Mouse (Mus musculus): ENCODE data around the gene Gm47995.
"Not testable (repeated sequence)": the region's sequence is repeated elsewhere in the genome, so short reads cannot be mapped to it uniquely, and the experiment has no call there.

The Gm47995 gene

DNA sequence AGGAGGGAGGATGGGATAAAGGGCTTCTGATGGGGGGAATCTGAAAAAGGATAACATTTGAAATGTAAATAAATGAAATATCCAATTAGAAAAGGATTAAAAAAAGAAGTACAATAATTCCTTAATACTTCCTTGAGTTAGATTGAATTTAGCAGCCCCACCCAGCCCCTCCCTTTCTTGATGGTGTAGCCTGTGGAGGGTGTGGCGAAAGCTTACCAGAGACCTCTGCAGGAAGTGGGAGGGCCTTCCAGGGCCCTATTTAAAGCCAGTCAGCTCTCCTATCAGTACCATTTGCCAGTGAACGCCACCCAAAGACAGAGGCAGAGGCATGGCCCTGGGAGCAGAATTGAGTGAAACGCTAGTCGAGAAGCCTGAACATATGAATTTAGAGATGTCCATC is at the start of gene Gm47995:
Gene Gm47995 (plus strand): TSS at position 329 of the 400 bp plus-strand sequence.
- not testable (repeated sequence) for DNase-seq

DNA sequence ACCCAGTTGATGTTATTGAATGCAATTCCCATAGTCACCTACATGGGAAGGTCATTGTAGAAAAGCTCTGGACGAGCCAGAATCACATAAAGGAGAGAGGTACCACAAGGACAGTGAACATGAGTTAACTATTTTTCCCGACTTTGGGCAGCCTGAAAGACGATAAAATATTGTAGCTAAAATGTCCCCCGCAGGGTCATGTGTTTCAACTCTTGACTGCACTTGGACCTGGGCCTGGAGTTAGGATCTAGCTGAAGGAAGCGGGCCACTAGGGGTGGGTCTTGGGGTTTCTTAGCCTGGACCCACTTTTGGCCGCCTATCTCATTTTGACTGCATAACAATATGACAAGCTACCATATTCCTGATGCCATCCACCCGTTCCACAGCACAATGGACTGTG is 48.0 kb upstream of the Gm47995 start:
- DNase-seq: peak; percentile 69

DNA sequence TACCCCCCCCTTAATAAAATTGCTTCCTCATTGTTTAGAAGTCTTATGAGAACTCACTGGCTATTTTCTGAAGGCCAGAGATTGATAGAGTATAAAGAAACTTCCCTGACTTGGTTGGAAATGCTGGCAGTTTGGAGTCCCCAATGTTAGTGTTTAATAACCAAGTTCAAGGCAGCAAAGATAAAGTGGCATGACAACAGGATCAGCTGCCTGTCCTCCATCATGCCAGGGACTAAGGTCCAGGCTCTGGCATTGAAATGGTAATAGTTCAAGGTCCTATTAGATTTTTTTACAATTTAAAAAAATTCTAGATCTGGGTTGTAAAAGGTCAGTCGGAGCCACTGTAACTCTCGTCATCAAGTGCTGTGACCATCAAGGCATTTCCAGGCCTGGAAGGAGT is 47.2 kb upstream of the Gm47995 start:
- peak; percentile 60 for DNase-seq

DNA sequence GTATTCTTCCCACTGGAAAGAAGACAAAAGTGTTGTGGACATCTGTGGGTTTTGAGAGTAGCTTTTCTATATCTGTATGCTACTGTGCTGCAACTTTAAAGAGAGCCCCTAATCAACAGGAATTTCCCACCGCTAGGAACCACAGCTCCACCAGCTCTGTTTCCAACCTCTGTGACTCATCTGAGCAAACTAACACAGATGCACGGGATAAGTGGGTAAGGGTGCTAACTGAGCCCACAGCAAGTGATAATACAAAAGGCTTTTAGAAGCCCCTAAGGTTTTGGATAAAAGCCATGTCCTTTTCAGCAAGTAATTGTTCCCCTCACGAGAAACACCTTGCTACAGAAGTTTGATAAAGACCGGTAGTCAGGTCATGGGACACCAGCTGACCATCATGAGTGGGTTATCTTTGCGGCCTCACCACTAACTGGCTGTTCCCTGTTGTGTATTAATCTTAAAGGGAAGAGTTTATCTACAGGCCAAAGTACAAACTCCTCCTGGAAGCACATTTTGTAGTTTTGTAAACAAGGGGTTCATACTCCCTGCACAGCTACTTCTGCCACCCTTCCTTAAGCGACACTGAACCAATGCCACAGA is 45.1 kb upstream of the Gm47995 start:
- peak; percentile 84 for DNase-seq

DNA sequence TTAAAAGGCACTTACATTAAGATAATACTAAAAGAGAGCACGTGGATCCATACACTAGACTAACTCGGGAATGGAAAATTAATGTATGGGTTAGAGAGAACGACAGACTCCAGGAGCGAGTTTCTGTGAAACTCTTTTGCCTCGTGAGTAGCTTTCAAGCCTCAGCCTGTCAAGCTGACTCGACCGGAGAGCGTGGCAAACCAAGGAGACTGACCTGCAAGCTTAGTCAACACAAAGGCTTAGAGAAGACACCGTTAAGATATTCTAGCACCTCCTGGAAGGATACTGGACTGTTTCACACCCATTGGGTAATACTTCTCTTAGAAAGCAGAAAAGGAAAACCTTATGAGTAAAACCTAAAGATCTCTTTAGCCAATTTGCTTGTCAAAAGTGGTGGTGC is 44.1 kb upstream of the Gm47995 start:
- DNase-seq: peak; percentile 59

DNA sequence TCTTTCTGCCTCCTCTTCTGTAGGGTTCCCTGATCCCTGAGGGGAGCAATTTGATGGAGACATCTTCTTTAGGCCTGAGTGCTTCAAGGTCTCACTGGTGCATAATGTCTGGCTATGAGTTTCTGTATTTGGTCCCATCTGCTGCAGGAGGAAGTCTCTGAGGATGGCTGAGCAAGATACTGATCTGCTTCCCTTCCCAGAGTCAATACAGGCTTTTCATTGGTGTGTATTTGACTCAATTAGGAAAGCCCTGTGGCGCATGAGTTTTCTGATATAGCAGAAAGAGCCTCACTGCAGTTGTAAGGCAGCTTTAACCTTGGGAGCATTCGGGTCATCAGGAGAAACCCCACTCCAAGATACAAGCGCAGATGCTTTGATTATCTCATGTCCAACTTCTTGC is 42.1 kb upstream of the Gm47995 start:
- peak; percentile 9 for DNase-seq

DNA sequence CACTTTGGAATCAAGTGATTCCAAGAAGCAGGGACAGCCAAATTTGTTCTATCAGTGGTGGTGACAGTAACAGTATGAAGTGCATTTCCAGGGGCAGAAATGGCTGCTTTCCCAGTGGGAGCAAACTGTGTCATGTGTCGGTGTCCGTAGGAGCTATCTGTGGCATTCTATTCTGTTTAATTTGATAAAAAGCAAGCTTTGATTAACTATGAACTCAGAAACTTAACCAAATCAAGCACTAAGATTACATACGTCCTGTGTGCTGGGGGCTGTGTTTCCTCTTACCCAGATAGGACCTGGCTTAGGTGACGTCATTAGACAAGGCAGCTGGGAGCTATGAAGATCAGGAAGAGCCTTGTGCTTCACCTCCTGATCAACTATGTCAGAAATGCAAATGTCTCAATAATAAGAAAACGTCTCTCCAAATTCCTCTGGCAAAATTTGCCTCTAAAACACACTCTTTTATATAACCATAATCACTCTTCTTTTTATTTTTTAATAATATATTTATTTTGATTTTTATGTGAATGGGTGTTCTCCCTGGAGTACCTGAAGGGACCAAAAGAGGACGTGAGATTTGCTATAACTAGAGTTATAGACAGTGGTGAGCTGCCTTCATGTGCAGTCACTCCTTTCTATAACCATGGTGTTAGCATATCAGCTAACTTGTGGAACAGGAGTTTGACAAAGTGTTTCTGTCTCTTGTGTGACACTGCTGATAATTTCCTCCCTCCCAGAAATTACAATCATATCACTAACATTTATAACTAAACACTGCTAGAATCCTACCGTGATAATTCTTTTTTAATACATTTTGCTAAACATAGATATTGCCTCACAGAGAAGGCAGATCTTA is 41.2 kb upstream of the Gm47995 start:
- peak; percentile 11 for DNase-seq

DNA sequence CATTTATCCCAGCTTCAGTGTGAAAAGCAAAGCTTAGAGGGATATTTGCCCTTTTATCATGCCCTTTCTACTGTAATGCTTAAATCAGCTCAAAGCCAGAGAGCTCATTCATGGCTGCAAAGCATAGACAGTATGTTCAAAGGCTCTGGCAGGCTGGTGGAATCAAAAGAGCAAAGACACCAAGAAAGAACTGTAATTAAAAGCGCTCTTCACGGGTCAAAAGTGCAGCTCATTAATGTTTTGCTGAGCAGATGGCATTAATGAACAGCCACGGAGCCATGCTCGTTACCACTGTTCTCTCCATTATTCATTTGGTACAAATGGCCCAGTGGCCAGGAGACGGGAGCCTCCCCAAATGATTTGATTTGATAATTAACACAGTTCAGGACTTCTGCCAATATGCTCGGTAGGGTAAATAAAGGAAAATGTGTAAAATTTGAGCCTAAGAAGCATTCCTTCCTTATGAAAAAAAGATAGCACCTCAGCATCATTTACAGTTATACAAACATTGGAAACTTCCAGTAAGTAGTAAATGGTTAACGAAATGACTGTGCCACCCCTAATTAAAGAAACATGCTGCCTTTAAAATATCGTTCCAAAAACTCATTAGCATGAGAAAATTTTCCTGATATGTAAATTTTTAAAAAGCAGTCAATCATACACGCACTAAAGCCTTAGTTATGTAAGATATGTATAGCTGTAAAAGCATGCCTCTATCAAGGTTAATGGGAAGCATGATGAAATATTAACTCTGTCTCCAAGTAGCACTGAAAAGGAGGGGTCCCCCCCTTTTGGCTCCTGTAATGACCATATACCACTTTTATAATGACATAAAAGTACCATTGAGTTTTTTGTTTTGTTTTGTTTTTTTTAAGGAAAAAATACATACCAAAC is 40.0 kb upstream of the Gm47995 start:
- DNase-seq: peak; percentile 96

DNA sequence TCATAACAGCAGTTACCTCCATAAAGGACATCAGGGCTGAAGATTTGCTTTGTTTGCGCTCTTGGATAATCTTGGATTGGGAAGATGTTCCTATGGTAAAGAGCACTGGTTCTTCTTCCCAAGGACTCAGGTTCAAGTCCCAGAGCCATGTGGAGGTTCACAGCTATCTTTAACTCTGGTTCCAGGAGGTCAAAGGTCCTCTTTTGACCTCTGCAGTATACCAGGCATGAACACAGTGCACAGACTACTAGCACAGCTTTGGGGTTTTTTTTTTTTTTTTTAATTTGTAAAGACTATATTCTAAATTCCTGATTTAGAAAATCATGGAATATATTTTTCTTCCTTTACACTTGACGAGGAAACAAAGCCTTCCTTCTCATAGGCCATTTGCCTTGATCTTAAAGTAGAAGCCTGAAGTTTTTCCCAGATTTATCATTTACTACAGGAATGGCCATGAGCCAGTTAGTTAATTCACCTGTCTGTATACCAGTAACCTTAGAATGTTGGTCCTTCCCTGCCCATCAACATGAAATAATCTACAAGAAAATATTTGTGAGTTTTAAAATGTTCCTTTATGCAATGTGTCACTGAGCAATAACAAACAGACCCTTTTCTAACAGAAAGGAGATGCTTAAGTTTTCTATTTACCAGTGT is 39.3 kb upstream of the Gm47995 start:
- peak; percentile 77 for DNase-seq

DNA sequence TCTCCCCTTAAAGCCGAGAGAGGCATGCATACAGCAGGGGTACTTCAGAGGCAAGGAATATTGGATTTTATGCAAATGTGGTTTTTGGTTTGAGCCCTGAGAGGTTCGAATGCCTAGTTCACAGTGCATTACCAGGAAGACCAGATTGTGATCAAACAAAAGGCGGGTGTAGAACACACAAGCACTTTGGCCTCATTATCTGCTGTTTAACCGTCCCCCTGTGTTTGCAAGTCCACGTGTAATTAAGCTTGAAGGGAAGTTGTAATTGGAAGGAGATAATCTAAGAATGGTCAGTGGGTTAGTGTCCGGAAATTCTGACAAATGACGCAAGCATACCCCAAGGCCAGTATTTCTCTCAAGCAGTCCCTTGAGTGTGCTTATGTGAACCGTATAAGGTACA is 32.2 kb upstream of the Gm47995 start:
- peak; percentile 43 for DNase-seq

DNA sequence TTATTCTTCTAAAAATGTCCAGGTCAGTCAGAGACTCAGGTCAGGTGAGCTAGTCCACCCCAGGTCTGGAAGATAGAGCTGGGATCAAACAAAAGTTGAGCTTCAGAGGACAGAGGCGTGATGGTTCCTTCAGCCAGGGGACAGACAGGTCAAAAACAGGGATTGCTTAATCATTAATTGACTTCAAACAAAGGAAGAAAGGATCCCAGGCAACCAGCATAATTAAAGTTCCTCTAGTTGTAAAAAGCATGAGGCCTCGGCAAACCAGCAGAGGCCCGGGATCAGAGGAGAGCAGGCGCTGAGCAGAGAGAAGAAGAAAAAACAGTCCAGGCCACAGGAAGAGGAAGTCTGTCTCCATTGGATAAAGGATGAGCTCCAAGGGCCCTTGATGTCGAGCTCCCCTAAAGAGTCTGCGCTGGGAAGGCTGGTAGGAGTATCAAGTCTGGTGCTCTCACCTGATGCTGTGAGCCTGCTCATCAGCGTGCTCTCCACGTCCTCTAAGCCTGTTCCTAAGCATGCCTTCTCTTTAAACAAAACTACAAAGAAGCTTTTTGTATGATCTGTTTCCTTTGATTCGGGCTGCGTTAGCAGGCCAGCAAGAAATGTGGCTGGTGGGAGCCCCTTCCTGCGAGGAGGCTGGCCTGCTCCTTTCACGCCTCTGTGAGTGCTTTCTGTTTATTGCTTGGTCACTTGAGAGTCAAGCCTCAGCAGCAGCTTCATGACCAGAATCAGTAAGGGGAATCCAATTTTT is 30.8 kb upstream of the Gm47995 start:
- DNase-seq: peak; percentile 76

DNA sequence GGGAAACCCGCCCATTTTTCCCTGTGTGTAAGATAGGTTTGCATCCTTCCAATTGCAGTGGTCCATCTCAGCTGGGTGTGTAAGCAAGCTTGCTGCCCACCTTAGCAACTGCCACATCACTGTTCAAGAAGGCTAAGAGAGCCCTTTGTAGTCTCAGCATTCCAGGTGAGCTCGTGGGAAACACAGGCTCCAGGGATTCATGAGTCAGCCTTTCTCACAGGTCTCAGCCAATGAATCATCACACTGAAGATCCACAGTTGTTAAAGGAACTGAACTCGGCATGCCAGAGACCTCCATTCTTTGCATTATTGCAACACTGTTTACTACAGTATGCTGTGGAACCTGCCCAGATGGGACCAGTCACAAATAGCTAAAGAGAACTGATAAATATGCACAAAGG is 29.6 kb upstream of the Gm47995 start:
- peak; percentile 13 for DNase-seq

DNA sequence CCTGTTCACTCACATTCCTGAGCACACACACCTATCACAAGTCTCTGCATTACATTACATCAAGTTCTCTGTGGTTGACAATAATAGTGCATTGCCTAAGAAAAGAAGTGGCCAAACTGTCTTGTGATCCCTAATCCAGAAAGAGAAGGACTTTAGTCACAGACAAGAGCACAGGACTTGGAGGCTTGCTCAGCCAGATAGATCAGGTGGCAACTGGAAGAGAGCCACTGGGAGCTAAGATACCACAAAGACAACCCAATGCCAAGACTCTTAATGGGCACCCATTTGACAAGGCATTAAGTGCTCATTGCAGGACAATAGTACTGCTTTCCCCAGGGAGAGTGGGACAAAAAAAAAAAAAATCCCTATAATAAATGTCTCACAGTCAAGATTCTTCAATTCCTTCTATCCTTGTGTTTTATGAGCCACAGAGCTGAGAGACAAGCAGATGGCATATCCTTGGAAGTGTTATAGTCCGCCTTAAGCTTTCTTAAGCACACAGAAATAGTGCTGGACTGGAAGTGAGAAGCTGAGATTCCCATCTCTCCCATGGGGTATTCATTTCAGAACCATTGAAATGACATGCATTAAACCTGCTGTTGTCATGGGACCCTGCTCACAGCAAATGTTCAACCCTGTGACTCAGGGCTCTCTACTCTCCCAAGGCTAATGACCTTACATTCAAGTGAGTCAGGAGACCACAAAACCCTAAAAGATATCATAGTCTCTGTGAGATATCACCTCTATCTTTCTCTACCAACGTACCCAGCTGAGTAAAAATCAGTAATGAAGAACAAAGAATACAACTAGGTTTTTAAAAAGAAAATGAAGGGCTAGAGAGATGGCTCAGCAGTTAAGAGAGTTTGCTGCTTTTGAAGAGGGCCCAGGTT is 26.4 kb upstream of the Gm47995 start:
- peak; percentile 72 for DNase-seq

DNA sequence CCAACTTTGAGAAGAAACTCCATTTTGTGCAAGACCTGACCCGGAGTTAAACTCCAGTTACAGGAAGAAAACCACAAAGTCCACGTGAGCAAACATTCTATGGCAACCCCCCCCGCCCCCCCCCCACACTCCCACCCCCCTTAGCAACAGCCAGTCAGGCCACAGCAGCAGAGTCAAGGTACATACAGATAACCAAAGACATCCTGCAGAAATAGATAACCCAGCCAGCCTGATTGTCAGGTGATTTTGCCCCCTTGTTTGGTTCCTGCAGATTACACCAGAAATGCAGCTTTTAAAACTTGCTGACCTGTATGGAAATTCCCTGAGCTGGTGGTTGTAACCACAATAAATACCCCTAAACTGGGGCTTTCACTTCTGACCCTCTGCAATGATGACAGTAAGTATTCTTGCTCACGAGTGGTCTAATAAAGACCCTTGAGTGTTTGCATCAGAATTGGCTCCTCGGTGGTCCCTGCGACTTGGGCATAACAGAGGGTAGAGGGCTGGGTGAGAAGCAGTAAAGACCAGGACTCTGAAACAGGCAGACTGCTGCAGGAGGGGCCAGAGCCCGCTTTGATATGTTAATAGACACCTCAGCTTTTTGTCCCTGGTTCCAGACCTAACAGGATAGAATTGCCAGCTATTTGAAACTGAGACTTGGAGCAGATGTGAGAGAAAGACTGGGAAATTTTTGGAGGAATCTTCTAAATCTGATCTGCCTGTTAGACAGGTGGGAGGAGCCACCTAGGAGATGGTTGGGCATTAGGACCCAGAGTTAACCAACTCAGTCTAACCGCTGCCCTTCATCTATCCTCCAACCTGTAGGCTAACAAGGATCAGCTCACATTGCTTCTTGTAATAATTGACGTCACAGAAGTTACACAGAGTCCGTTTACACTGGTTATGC is 21.0 kb upstream of the Gm47995 start:
- DNase-seq: peak; percentile 88

DNA sequence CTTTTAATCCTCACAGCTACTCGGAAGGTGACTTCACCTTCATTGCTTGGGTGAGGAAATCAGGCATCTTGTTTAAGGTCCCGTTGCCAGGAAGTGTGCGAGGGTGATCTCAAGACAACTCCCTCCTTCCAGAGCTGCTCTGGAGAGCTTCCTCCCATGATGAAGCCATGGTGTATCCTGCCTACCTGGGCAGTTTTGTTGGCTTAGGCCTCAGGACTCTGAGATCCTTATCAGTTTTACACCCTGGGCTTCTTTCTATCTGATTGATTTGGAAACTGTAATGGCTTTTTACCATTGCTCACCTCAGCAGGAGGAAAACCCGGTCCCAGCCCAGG is 20.3 kb upstream of the Gm47995 start:
- DNase-seq: no peak

DNA sequence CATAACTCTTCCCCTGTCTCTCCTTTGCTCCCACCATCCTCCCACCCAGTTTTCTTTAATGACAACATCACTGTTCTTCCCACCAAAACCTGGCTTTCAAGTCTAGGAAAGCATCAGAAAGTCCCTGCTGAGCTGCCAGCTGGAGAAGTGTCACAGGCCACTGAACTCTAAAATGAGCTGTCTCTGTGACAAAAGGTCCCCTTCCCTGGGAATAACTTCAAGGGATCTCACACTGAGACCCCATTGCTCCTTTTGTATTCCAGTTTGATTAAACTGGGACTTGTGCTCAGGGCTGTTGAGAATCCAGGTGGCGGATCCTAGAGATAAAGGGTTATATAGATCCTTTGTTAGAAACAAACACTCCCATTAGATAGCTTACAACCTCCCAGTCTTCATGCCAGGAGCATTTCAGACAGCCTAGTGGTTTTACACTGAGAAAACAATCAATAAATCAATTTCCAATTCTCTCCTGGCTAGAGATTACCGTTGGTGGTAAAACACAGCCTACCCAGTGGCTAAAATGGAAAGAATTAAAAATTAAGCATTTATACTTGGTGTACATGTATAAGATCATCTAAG is 19.7 kb upstream of the Gm47995 start:
- peak; percentile 7 for DNase-seq

DNA sequence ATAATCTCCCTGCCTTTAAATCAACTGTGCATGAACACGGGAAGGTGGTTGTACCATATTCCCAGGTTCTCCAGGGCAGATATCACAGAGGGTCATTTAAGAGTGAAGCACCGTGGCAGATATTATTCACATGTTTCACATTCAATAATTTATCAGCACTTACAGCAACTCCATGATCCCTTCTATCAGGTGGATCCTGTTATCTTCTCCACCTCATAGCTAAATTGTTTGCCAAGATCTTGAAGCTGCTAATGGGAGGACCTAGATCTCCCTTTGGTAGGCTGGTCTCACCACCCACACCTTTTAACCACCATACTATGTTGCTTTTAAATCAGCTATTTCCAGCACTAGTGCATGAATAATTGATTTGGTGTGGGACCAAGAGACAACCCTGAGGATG is 18.1 kb upstream of the Gm47995 start:
- DNase-seq: no peak

DNA sequence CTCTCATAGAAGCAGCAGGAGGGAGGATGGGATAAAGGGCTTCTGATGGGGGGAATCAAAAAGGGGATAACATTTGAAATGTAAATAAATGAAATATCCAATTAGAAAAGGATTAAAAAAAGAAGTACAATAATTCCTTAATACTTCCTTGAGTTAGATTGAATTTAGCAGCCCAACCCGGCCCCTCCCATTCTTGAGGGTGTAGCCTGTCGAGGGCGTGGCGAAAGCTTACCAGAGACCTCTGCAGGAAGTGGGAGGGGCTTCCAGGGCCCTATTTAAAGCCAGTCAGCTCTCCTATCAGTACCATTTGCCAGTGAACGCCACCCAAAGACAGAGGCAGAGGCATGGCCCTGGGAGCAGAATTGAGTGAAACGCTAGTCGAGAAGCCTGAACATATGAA is 16.0 kb upstream of the Gm47995 start, which contains the start of gene Gm47985:
Gene Gm47985 (plus strand): TSS at position 272 of the 400 bp plus-strand sequence.
- not testable (repeated sequence) for DNase-seq

DNA sequence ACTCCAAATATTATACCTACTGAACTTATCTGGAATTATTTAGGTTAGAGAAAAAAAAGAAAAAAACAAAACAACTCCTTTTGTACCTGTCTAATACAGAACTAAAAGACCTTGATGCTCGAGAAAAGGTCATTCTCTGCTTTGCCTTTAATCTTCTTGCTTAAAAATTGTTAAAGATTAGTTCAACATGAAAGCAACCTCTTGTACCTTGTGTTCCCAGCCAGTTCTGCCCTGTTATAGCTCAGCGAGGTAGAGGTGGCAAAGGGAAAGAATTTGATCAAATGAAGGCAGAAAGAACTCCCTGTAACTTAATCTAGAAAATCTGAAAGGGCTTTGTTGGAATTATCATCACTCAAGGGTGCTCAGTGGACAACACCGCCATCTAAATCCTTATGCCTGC is 12.1 kb upstream of the Gm47995 start:
- DNase-seq: peak; percentile 85

All from kidney, adult 9 months (tissue).